Comparison of ENCODE assay signal across 8 mouse cellular contexts in genomic region chr17:47518205-47518604, GRCm38 (mm10). TPM values are rescaled to one million over a fixed set of nuclear protein-coding genes. Genes with fewer than 3 reads are reported as not detected.
DNase-seq lines count a peak whose midpoint lies in the region; ATAC-seq and TF ChIP-seq lines count a peak whose summit lies in the region.

No protein-coding gene starts in this region.

- no peak overlapping the region for H3K4me3 ChIP-seq in forebrain, embryonic 11.5 days (ENCODE audit: low read depth, low read length)
- no peak overlapping the region for H3K4me3 ChIP-seq in forebrain, embryonic 16.5 days (replicated peaks; ENCODE audit: low read length)
- no peak overlapping the region for H3K4me3 ChIP-seq in ES-Bruce4 (ENCODE audit: low read depth, low read length)
- H3K4me3 ChIP-seq in heart, adult 2 months = no peak overlapping the region
- H3K4me3 ChIP-seq in limb, embryonic 11.5 days (ENCODE audit: low read depth, low read length) = no peak overlapping the region

- H3K27me3 ChIP-seq in forebrain, embryonic 11.5 days (ENCODE audit: control insufficient read depth, insufficient read depth, low read length) = no peaks in the 10 kb centered on the region
- H3K27me3 ChIP-seq in forebrain, embryonic 16.5 days (replicated peaks; ENCODE audit: control insufficient read depth, insufficient read depth, low read length) = no peaks in the 10 kb centered on the region
- H3K27me3 ChIP-seq in ES-Bruce4 (ENCODE audit: control insufficient read depth, insufficient read depth, low read length, poor library complexity, severe bottlenecking) = no peaks in the 10 kb centered on the region
- no peaks in the 10 kb centered on the region for H3K27me3 ChIP-seq in heart, adult 2 months (ENCODE audit: control insufficient read depth, insufficient read depth, low read length)
- H3K27me3 ChIP-seq in limb, embryonic 11.5 days (ENCODE audit: control insufficient read depth, insufficient read depth, low read length) = no peaks in the 10 kb centered on the region

- intact Hi-C loops in heart, adult 2 months (cut with DNase I) = loop anchor here (10.0 kb wide), 1 partner anchor 157 kb away; no protein-coding TSS in a partner anchor

- peak overlapping the region; percentile 48 for H3K27ac ChIP-seq in forebrain, embryonic 11.5 days (ENCODE audit: low read depth, low read length)
- H3K27ac ChIP-seq in forebrain, embryonic 16.5 days (ENCODE audit: low read length) = no peak overlapping the region
- H3K27ac ChIP-seq in ES-Bruce4 (ENCODE audit: insufficient read depth, low read length) = peak overlapping the region; percentile 55
- H3K27ac ChIP-seq in heart, adult 2 months = peak overlapping the region; percentile 76
- H3K27ac ChIP-seq in limb, embryonic 11.5 days (replicated peaks; ENCODE audit: low read depth, low read length) = peak overlapping the region; percentile 57

- H3K9me3 ChIP-seq in forebrain, embryonic 11.5 days (ENCODE audit: control insufficient read depth, low read length) = no peaks in the 10 kb centered on the region
- no peaks in the 10 kb centered on the region for H3K9me3 ChIP-seq in forebrain, embryonic 16.5 days (ENCODE audit: control insufficient read depth, low read length)
- no peaks in the 10 kb centered on the region for H3K9me3 ChIP-seq in ES-Bruce4 (replicated peaks; ENCODE audit: control insufficient read depth, insufficient read depth, low read length, poor library complexity, severe bottlenecking)
- no peaks in the 10 kb centered on the region for H3K9me3 ChIP-seq in limb, embryonic 11.5 days (ENCODE audit: control insufficient read depth, low read length)

- no peaks in the 10 kb centered on the region for H3K79me2 ChIP-seq in heart, adult 2 months (replicated peaks; ENCODE audit: control insufficient read depth, insufficient read depth, low read length)

- WGBS in forebrain, embryonic 11.5 days = 40% methylated on average over 8 of the region's 8 CpGs
- 31% methylated on average over 8 of the region's 8 CpGs for WGBS in forebrain, embryonic 16.5 days
- 20% methylated on average over 8 of the region's 8 CpGs for WGBS in heart, adult 2 months
- WGBS in limb, embryonic 11.5 days = 48% methylated on average over 8 of the region's 8 CpGs

- no peak for ATAC-seq in forebrain, embryonic 11.5 days (replicated peaks; ENCODE audit: low FRiP score)
- ATAC-seq in forebrain, embryonic 16.5 days = no peak
- ATAC-seq in limb, embryonic 11.5 days (ENCODE audit: insufficient number of reproducible peaks, low FRiP score, low TSS enrichment, low read depth) = no peak
- ATAC-seq in granulocyte monocyte progenitor cell, adult 5-6 weeks (replicated peaks; ENCODE audit: poor library complexity, severe bottlenecking) = no peak

- H3K4me1 ChIP-seq in forebrain, embryonic 11.5 days (replicated peaks; ENCODE audit: control insufficient read depth, insufficient read depth, low read length) = peaks cover 10% of the 10 kb centered on the region
- peaks cover 10% of the 10 kb centered on the region for H3K4me1 ChIP-seq in forebrain, embryonic 16.5 days (replicated peaks; ENCODE audit: control insufficient read depth, insufficient read depth, low read length)
- peaks cover 12% of the 10 kb centered on the region for H3K4me1 ChIP-seq in ES-Bruce4 (ENCODE audit: control insufficient read depth, insufficient read depth, low read length)
- H3K4me1 ChIP-seq in heart, adult 2 months (ENCODE audit: control insufficient read depth, insufficient read depth, low read length) = peaks cover 15% of the 10 kb centered on the region
- H3K4me1 ChIP-seq in limb, embryonic 11.5 days (ENCODE audit: control insufficient read depth, insufficient read depth, low read length) = peaks cover 19% of the 10 kb centered on the region

- no peaks in the 10 kb centered on the region for H3K36me3 ChIP-seq in forebrain, embryonic 11.5 days (ENCODE audit: control insufficient read depth, insufficient read depth, low read length)
- H3K36me3 ChIP-seq in forebrain, embryonic 16.5 days (ENCODE audit: control insufficient read depth, insufficient read depth) = no peaks in the 10 kb centered on the region
- no peaks in the 10 kb centered on the region for H3K36me3 ChIP-seq in ES-Bruce4 (ENCODE audit: control insufficient read depth, insufficient read depth, low read length, poor library complexity, severe bottlenecking)
- no peaks in the 10 kb centered on the region for H3K36me3 ChIP-seq in heart, adult 2 months (ENCODE audit: control insufficient read depth, insufficient read depth, low read length)
- H3K36me3 ChIP-seq in limb, embryonic 11.5 days (ENCODE audit: control insufficient read depth, insufficient read depth, low read length) = no peaks in the 10 kb centered on the region

- no peak for TF ChIP-seq CTCF in ES-Bruce4 (IDR thresholded peaks at IDR 0.05; ENCODE audit: low read depth, low read length)
- no peak for TF ChIP-seq CTCF in heart, adult 2 months (IDR thresholded peaks at IDR 0.05)

- no peak for DNase-seq in forebrain, embryonic 11.5 days (ENCODE audit: low spot score)
- peak in 1 of 2 experiments; percentile 63 for DNase-seq in heart, adult 2 months
- DNase-seq in limb, embryonic 11.5 days (ENCODE audit: low spot score) = no peak
- peak; percentile 25 for DNase-seq in thymus, postnatal 4 days
- DNase-seq in right cerebral cortex, adult 18-20 months = no peak

- peak overlapping the region; percentile 39 for H3K9ac ChIP-seq in forebrain, embryonic 11.5 days (ENCODE audit: low read length)
- no peak overlapping the region for H3K9ac ChIP-seq in forebrain, embryonic 16.5 days (replicated peaks; ENCODE audit: low read depth, low read length)
- peak overlapping the region; percentile 47 for H3K9ac ChIP-seq in ES-Bruce4 (ENCODE audit: low read depth, poor library complexity, severe bottlenecking)
- H3K9ac ChIP-seq in heart, adult 2 months (ENCODE audit: low read depth, low read length) = no peak overlapping the region; the same call in 1 of the 2 replicates
- no peak overlapping the region for H3K9ac ChIP-seq in limb, embryonic 11.5 days (ENCODE audit: low read length)

- no peak overlapping the region for H3K4me2 ChIP-seq in forebrain, embryonic 11.5 days (ENCODE audit: low read depth, low read length, severe bottlenecking)
- H3K4me2 ChIP-seq in forebrain, embryonic 16.5 days (ENCODE audit: low read length) = no peak overlapping the region
- H3K4me2 ChIP-seq in limb, embryonic 11.5 days (ENCODE audit: low read depth, severe bottlenecking) = no peak overlapping the region

- TF ChIP-seq EP300 in ES-Bruce4 (IDR thresholded peaks at IDR 0.05; ENCODE audit: insufficient read depth, low read depth, low read length) = no peak
- no peak for TF ChIP-seq EP300 in heart, adult 2 months (IDR thresholded peaks at IDR 0.05; ENCODE audit: insufficient read depth, low read depth, low read length)

- no peak for TF ChIP-seq POLR2A in ES-Bruce4 (IDR thresholded peaks at IDR 0.05; ENCODE audit: insufficient read depth, low read length)
- TF ChIP-seq POLR2A in heart, adult 2 months (IDR thresholded peaks at IDR 0.05; ENCODE audit: insufficient read depth, low read depth, low read length) = 0 out of 2 replicates have a peak, but pooled peaks have one; percentile 9

RNA-seq across cellular contexts. Expression of gene Ccnd3, which starts 13.4 kb away (rescaled TPM):
- polyA plus RNA-seq in forebrain, embryonic 11.5 days (2014; fragmentation: Nextera tagmentation; extraction: Ambion mirVana) = 253 and 286 TPM in 2 replicates
- polyA plus RNA-seq in forebrain, embryonic 16.5 days (2015; fragmentation: Nextera tagmentation; extraction: Ambion mirVana) = 58.5 and 66.0 TPM in 2 replicates
- 181 and 185 TPM in 2 replicates for polyA plus RNA-seq in ES-Bruce4 (2011; ENCODE audit: insufficient read depth, insufficient read length, low read depth, missing spikeins)
- 10 to 100 TPM; 75.9 to 83.7 TPM for total RNA-seq in heart, adult 2 months (2021)
- 75.1 and 77.5 TPM in 2 replicates for polyA plus RNA-seq in heart, adult 2 months (2012; rRNA removed)
- polyA plus RNA-seq in limb, embryonic 11.5 days (2014; fragmentation: Nextera tagmentation; extraction: Ambion mirVana) = 345 and 350 TPM in 2 replicates
- 99.8 and 128 TPM in 2 replicates for total RNA-seq in granulocyte monocyte progenitor cell, adult 5-6 weeks (2014; fragmentation: Nextera tagmentation)
- 35.5 and 35.9 TPM in 2 replicates for total RNA-seq in granulocyte monocyte progenitor cell, adult 5-6 weeks (2017)

RNA-seq across cellular contexts. Expression of gene Taf8, which starts 16.1 kb away (rescaled TPM):
- 29.6 and 32.2 TPM in 2 replicates for polyA plus RNA-seq in forebrain, embryonic 11.5 days (2014; fragmentation: Nextera tagmentation; extraction: Ambion mirVana)
- polyA plus RNA-seq in forebrain, embryonic 16.5 days (2015; fragmentation: Nextera tagmentation; extraction: Ambion mirVana) = 24.9 and 25.7 TPM in 2 replicates
- 45.5 and 46.6 TPM in 2 replicates for polyA plus RNA-seq in ES-Bruce4 (2011; ENCODE audit: insufficient read depth, insufficient read length, low read depth, missing spikeins)
- total RNA-seq in heart, adult 2 months (2021) = 10 to 100 TPM; 10.8 to 12.5 TPM
- polyA plus RNA-seq in heart, adult 2 months (2012; rRNA removed) = 14.2 and 21.0 TPM in 2 replicates
- 30.4 and 33.7 TPM in 2 replicates for polyA plus RNA-seq in limb, embryonic 11.5 days (2014; fragmentation: Nextera tagmentation; extraction: Ambion mirVana)
- total RNA-seq in granulocyte monocyte progenitor cell, adult 5-6 weeks (2014; fragmentation: Nextera tagmentation) = 13.9 and 23.8 TPM in 2 replicates
- total RNA-seq in granulocyte monocyte progenitor cell, adult 5-6 weeks (2017) = 34.7 and 40.9 TPM in 2 replicates

Comparison
In these comparisons a context has a peak if more than half of its experiments do, and no peak if none do; other contexts are left out.
1. H3K9ac ChIP-seq: peak in forebrain, embryonic 11.5 days (single experiment) and ES-Bruce4 (single experiment); none in forebrain, embryonic 16.5 days (single experiment), heart, adult 2 months (single experiment) and limb, embryonic 11.5 days (single experiment).